Mouse (Mus musculus) forebrain, postnatal 0 days (tissue): ENCODE measurements around the gene Rabggta. TPM values are rescaled to one million over a fixed set of nuclear protein-coding genes. Genes with fewer than 3 reads are reported as not detected.
A peak's percentile ranks its signal among the peaks of the same experiment; 100 is the strongest.

Source experiments
- ATAC-seq: fragments of 200-750 bp; cut with Nextera tagmentation; 2 replicates; pipeline ENCODE4 v1.8.0; 2017; ENCODE audit warnings: mild to moderate bottlenecking, moderate library complexity
- DNase-seq: peaks from one replicate; pipeline ENCODE4 v3.0.0-alpha.2; 2015
- H3K27ac ChIP-seq: fragments of 300-500 bp; sonication (generic); 2 replicates; pipeline ENCODE4 v1.5.1; 2014; ENCODE audit warnings: low read depth, mild to moderate bottlenecking, antibody characterized with exemption, low read length, moderate library complexity, mixed read lengths
- H3K27me3 ChIP-seq: fragments of 300-500 bp; sonication (generic); 2 replicates; pipeline ENCODE4 v1.6.1; 2014; ENCODE audit warnings: mild to moderate bottlenecking, low read length, mixed read lengths; ENCODE audit not compliant: insufficient read depth
- H3K36me3 ChIP-seq: fragments of 300-500 bp; sonication (generic); 2 replicates; pipeline ENCODE4 v1.6.1; 2014; ENCODE audit warnings: mild to moderate bottlenecking, moderate library complexity; ENCODE audit not compliant: insufficient read depth
- H3K4me1 ChIP-seq: fragments of 300-500 bp; sonication (generic); 2 replicates; pipeline ENCODE4 v1.6.1; 2014; ENCODE audit warnings: antibody characterized with exemption; ENCODE audit not compliant: insufficient read depth
- H3K4me2 ChIP-seq: fragments of 300-500 bp; sonication (generic); 2 replicates; pipeline ENCODE4 v1.6.1; 2014; ENCODE audit warnings: low read depth, mild to moderate bottlenecking, moderate library complexity
- H3K4me3 ChIP-seq: fragments of 300-500 bp; sonication (generic); 2 replicates; pipeline ENCODE4 v1.5.1; 2014; ENCODE audit warnings: low read depth, low read length, mixed read lengths
- H3K9ac ChIP-seq: fragments of 300-500 bp; sonication (generic); 2 replicates; pipeline ENCODE4 v1.6.1; 2014; ENCODE audit warnings: mild to moderate bottlenecking
- H3K9me3 ChIP-seq: fragments of 300-500 bp; sonication (generic); 2 replicates; pipeline ENCODE4 v1.6.1; 2016; ENCODE audit warnings: low read length
- CTCF ChIP-seq: sonication (generic); IDR thresholded peaks from 2 replicates; pipeline ENCODE4 v1.5.1; 2016; ENCODE audit warnings: antibody characterized with exemption, control low read depth, low read depth
- WGBS: fragments of 180-500 bp; shearing (Covaris S2); extraction: QIAGEN DNeasy Blood & Tissue Kit; methylation state at CpG from one replicate; pipeline ENCODE4 v1.1.7; 2014; 5-methylcytosine and 5-hydroxymethylcytosine counted together
- polyA plus RNA-seq: library from polyadenylated mRNA; unstranded; fragments of >200 nt; fragmentation: Nextera tagmentation; extraction: Ambion mirVana; gene quantifications from 2 replicates; pipeline ENCODE4 v1.2.1, GENCODE M21; 2015
- total RNA-seq: library from RNA; depleted of rRNA; stranded (reverse); fragments of >200 nt; gene quantifications from 2 replicates; pipeline ENCODE4 v1.2.3, GENCODE M21; 2014

Gene Rabggta
- total and polyA plus RNA-seq, 2 experiments from 2014 or later = 56.9 to 72.8 TPM

- peak; percentile 5 for ATAC-seq
- peak overlapping the region; percentile 79; the same call in 1 of the 2 replicates for H3K27ac ChIP-seq
Observed at GRCm38 (mm10) chr14:55722438-55722945, 429 bp upstream of the Rabggta start.

GRCm38 (mm10) chr14:55721076-55721475 lies 987 bp downstream of the Rabggta start:
- H3K27ac ChIP-seq = peak overlapping the region; percentile 79; the same call in 1 of the 2 replicates
- peak overlapping the region; percentile 78 for H3K4me2 ChIP-seq
- ATAC-seq (no peak), DNase-seq (no peak)
- TF ChIP-seq CTCF = no peak
- H3K4me1 ChIP-seq = no peaks in the 10 kb centered on the region
- H3K9ac ChIP-seq = peak overlapping the region; percentile 76
- H3K36me3 ChIP-seq = peaks cover 29% of the 10 kb centered on the region
- no peaks in the 10 kb centered on the region for H3K27me3 ChIP-seq
- WGBS = 82% methylated on average over 6 of the region's 6 CpGs
- H3K4me3 ChIP-seq = peak overlapping the region; percentile 57
- H3K9me3 ChIP-seq = no peaks in the 10 kb centered on the region

More at GRCm38 (mm10) chr14:55722438-55722945, 429 bp upstream of the Rabggta start:
- Histone ChIP-seq H3K9ac (peak overlapping the region; percentile 76; the same call in 1 of the 2 replicates), H3K9me3 (no peaks in the 10 kb centered on the region), H3K27me3 (no peaks in the 10 kb centered on the region), H3K36me3 (peaks cover 16% of the 10 kb centered on the region), H3K4me1 (no peaks in the 10 kb centered on the region), H3K4me3 (peak overlapping the region; percentile 57), H3K4me2 (peak overlapping the region; percentile 78)
- no peak for TF ChIP-seq CTCF
- WGBS = 41% methylated on average over 8 of the region's 8 CpGs
- DNase-seq = no peak

DNA sequence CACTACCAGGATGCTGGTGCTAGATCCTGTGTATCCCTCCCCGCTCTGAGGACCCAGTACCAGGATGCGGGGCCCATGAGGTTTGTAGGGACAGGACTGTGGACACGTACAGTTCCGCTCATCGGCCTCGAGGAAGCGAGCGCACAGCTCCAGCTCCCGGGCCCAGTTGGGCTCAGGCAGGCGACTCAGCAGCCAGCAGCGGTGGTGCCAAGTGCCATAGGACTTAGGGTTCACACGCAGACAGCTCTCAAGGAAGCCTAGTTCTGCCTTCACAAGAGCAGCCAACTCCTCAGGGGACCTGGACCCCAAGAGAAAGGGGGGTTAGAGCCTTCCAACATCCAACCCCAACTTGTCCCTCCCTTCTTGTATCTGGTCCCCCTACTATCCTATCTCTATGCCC lies 1.4 kb downstream of the Rabggta start:
- TF ChIP-seq CTCF = no peak
- no peak for ATAC-seq
- Histone ChIP-seq H3K4me3 (no peak overlapping the region), H3K9me3 (no peaks in the 10 kb centered on the region), H3K27ac (no peak overlapping the region), H3K4me2 (no peak overlapping the region), H3K9ac (no peak overlapping the region), H3K4me1 (no peaks in the 10 kb centered on the region), H3K36me3 (peaks cover 31% of the 10 kb centered on the region), H3K27me3 (no peaks in the 10 kb centered on the region)
- 87% methylated on average over 12 of the region's 12 CpGs for WGBS
- DNase-seq = no peak

GRCm38 (mm10) chr14:55719737-55720136 lies 2.3 kb downstream of the Rabggta start:
- WGBS = 91% methylated on average over 6 of the region's 6 CpGs
- H3K27ac ChIP-seq = no peak overlapping the region
- peaks cover 31% of the 10 kb centered on the region for H3K36me3 ChIP-seq
- no peaks in the 10 kb centered on the region for H3K9me3 ChIP-seq
- no peaks in the 10 kb centered on the region for H3K27me3 ChIP-seq
- H3K4me3 ChIP-seq = no peak overlapping the region
- ATAC-seq (no peak), DNase-seq (no peak)
- no peaks in the 10 kb centered on the region for H3K4me1 ChIP-seq
- H3K4me2 ChIP-seq = no peak overlapping the region
- no peak overlapping the region for H3K9ac ChIP-seq
- TF ChIP-seq CTCF = no peak

- Histone ChIP-seq H3K4me2 (no peak overlapping the region), H3K9ac (no peak overlapping the region), H3K27ac (no peak overlapping the region), H3K36me3 (peaks cover 31% of the 10 kb centered on the region), H3K9me3 (no peaks in the 10 kb centered on the region), H3K27me3 (peaks cover 6% of the 10 kb centered on the region; the same call in 1 of the 2 replicates), H3K4me3 (no peak overlapping the region), H3K4me1 (no peaks in the 10 kb centered on the region)
- no peak for DNase-seq
- no peak for ATAC-seq
- WGBS = 92% methylated on average over 8 of the region's 8 CpGs
- TF ChIP-seq CTCF = no peak
Observed at GRCm38 (mm10) chr14:55716884-55717283, 5.2 kb downstream of the Rabggta start.

DNA sequence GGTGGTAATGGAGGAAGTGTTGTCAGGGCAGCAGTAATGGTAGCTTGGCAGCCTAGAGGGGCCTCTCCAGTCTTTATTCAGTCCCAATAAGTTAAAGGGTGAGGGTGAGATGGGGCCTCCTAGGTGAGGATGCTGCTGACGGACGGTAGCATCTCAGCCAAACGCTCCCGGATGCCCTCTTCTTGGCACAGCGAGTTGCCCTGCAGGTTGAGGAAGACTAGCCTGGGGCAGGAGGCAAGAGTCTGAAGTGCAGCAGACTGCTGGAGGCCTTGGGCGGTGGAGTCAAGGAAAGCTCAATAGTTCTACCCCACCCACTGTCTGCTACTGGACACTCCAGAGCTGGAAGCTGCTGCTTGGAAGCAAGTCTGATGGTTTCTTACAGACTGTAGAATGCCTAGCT lies 5.8 kb downstream of the Rabggta start:
- ATAC-seq (no peak), DNase-seq (no peak)
- WGBS = 91% methylated on average over 6 of the region's 6 CpGs
- Histone ChIP-seq H3K9me3 (no peaks in the 10 kb centered on the region), H3K9ac (no peak overlapping the region), H3K27ac (no peak overlapping the region), H3K36me3 (peaks cover 31% of the 10 kb centered on the region), H3K27me3 (peaks cover 6% of the 10 kb centered on the region; the same call in 1 of the 2 replicates), H3K4me2 (no peak overlapping the region), H3K4me1 (no peaks in the 10 kb centered on the region), H3K4me3 (no peak overlapping the region)
- no peak for TF ChIP-seq CTCF

DNA sequence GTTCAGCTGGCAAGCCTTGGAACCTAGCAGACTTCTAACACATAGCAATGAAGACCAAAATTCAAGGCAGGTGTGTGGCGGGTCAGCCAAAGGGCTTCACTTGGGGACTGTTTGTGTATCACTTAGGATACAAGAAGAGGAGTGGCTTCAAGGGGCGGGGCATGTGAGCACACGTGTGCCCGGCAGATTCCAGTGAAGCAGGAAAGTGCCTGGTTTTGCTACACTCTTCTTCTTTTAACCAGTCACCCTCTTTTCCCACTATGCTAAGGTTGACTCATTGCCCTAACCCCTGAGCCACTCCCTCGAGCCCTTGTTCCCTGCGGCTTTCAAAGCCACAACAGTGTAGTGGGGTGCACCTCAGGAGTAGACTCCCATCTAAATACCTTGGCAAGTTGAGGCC lies 7.2 kb downstream of the Rabggta start:
- no peak for TF ChIP-seq CTCF
- no peak overlapping the region for H3K4me3 ChIP-seq
- ATAC-seq = no peak

More for the DNA sequence above, 7.2 kb downstream of the Rabggta start:
- Histone ChIP-seq H3K27ac (no peak overlapping the region), H3K4me1 (no peaks in the 10 kb centered on the region), H3K9me3 (no peaks in the 10 kb centered on the region), H3K27me3 (peaks cover 6% of the 10 kb centered on the region; the same call in 1 of the 2 replicates), H3K36me3 (peaks cover 31% of the 10 kb centered on the region), H3K4me2 (no peak overlapping the region), H3K9ac (no peak overlapping the region)
- DNase-seq = no peak
- 45% methylated on average over 6 of the region's 6 CpGs for WGBS
